Mouse (Mus musculus): ENCODE measurements around the gene Muc1. TPM values are rescaled to one million over a fixed set of nuclear protein-coding genes. Genes with fewer than 3 reads are reported as not detected.

Gene Muc1
- polyA plus RNA-seq, 1 experiment = 0.75 TPM

GRCm38 (mm10) chr3:89236516-89236915 lies 7.7 kb downstream of the Muc1 start:
- Histone ChIP-seq H3K4me3 (ENCODE audit: insufficient read depth, low read depth, low read length) (no peak overlapping the region), H3K4me1 (ENCODE audit: control insufficient read depth, insufficient read depth, insufficient read length, low read length) (no peaks in the 10 kb centered on the region), H3K27ac (replicated peaks; ENCODE audit: low read depth, low read length) (no peak overlapping the region)

GRCm38 (mm10) chr3:89237682-89238081 lies 8.8 kb downstream of the Muc1 start:
- no peak overlapping the region for H3K27ac ChIP-seq (replicated peaks; ENCODE audit: low read depth, low read length)
- no peak overlapping the region for H3K4me3 ChIP-seq (ENCODE audit: insufficient read depth, low read depth, low read length)
- H3K4me1 ChIP-seq (ENCODE audit: control insufficient read depth, insufficient read depth, insufficient read length, low read length) = no peaks in the 10 kb centered on the region

GRCm38 (mm10) chr3:89238494-89238893 lies 9.6 kb downstream of the Muc1 start:
- Histone ChIP-seq H3K4me1 (ENCODE audit: control insufficient read depth, insufficient read depth, insufficient read length, low read length) (no peaks in the 10 kb centered on the region), H3K4me3 (ENCODE audit: insufficient read depth, low read depth, low read length) (no peak overlapping the region), H3K27ac (replicated peaks; ENCODE audit: low read depth, low read length) (no peak overlapping the region)

GRCm38 (mm10) chr3:89242331-89242895 lies 13.6 kb downstream of the Muc1 start:
- no peak overlapping the region for H3K27ac ChIP-seq (replicated peaks; ENCODE audit: low read depth, low read length)
- no peak overlapping the region for H3K4me3 ChIP-seq (ENCODE audit: insufficient read depth, low read depth, low read length)
- no peaks in the 10 kb centered on the region for H3K4me1 ChIP-seq (ENCODE audit: control insufficient read depth, insufficient read depth, insufficient read length, low read length)

GRCm38 (mm10) chr3:89243609-89244008 lies 14.8 kb downstream of the Muc1 start:
- Histone ChIP-seq H3K4me3 (ENCODE audit: insufficient read depth, low read depth, low read length) (no peak overlapping the region), H3K4me1 (ENCODE audit: control insufficient read depth, insufficient read depth, insufficient read length, low read length) (no peaks in the 10 kb centered on the region), H3K27ac (replicated peaks; ENCODE audit: low read depth, low read length) (no peak overlapping the region)

GRCm38 (mm10) chr3:89244158-89244981 lies 15.5 kb downstream of the Muc1 start:
- Histone ChIP-seq H3K27ac (replicated peaks; ENCODE audit: low read depth, low read length) (no peak overlapping the region), H3K4me3 (ENCODE audit: insufficient read depth, low read depth, low read length) (no peak overlapping the region), H3K4me1 (ENCODE audit: control insufficient read depth, insufficient read depth, insufficient read length, low read length) (no peaks in the 10 kb centered on the region)

- Histone ChIP-seq H3K27ac (replicated peaks; ENCODE audit: low read depth, low read length) (no peak overlapping the region), H3K4me3 (ENCODE audit: insufficient read depth, low read depth, low read length) (peak overlapping the region; percentile 23)
Measured at GRCm38 (mm10) chr3:89244982-89245687, 16.3 kb downstream of the Muc1 start.

GRCm38 (mm10) chr3:89245688-89246171 lies 16.9 kb downstream of the Muc1 start, which contains the start of gene Krtcap2:
Gene Krtcap2, plus strand, starts transcription at chr3:89245966.
- Histone ChIP-seq H3K4me3 (ENCODE audit: insufficient read depth, low read depth, low read length) (peak within 1 kb of the TSS; percentile 99), H3K4me1 (ENCODE audit: control insufficient read depth, insufficient read depth, insufficient read length, low read length) (no peaks in the 10 kb centered on the region), H3K27ac (replicated peaks; ENCODE audit: low read depth, low read length) (peak within 1 kb of the TSS; percentile 91)

More at GRCm38 (mm10) chr3:89244982-89245687, 16.3 kb downstream of the Muc1 start:
- H3K4me1 ChIP-seq (ENCODE audit: control insufficient read depth, insufficient read depth, insufficient read length, low read length) = no peaks in the 10 kb centered on the region

GRCm38 (mm10) chr3:89246261-89247100 lies 17.6 kb downstream of the Muc1 start, which contains the start of gene Trim46:
Gene Trim46, minus strand, starts transcription at chr3:89246309.
- Histone ChIP-seq H3K27ac (replicated peaks; ENCODE audit: low read depth, low read length) (peak within 1 kb of the TSS; percentile 91), H3K4me1 (ENCODE audit: control insufficient read depth, insufficient read depth, insufficient read length, low read length) (no peaks in the 10 kb centered on the region), H3K4me3 (ENCODE audit: insufficient read depth, low read depth, low read length) (peak within 1 kb of the TSS; percentile 99)

GRCm38 (mm10) chr3:89247466-89247865 lies 18.6 kb downstream of the Muc1 start:
- peak overlapping the region; percentile 7; the same call in 1 of the 2 replicates for H3K4me3 ChIP-seq (ENCODE audit: insufficient read depth, low read depth, low read length)

GRCm38 (mm10) chr3:89250435-89251040 lies 21.7 kb downstream of the Muc1 start:
- H3K4me1 ChIP-seq (ENCODE audit: control insufficient read depth, insufficient read depth, insufficient read length, low read length) = peaks cover 9% of the 10 kb centered on the region
- H3K27ac ChIP-seq (replicated peaks; ENCODE audit: low read depth, low read length) = peak overlapping the region; percentile 88
- no peak overlapping the region for H3K4me3 ChIP-seq (ENCODE audit: insufficient read depth, low read depth, low read length)

More at GRCm38 (mm10) chr3:89247466-89247865, 18.6 kb downstream of the Muc1 start:
- peaks cover 5% of the 10 kb centered on the region for H3K4me1 ChIP-seq (ENCODE audit: control insufficient read depth, insufficient read depth, insufficient read length, low read length)
- H3K27ac ChIP-seq (replicated peaks; ENCODE audit: low read depth, low read length) = no peak overlapping the region

- peaks cover 12% of the 10 kb centered on the region for H3K4me1 ChIP-seq (ENCODE audit: control insufficient read depth, insufficient read depth, insufficient read length, low read length)
- peak overlapping the region; percentile 32 for H3K4me3 ChIP-seq (ENCODE audit: insufficient read depth, low read depth, low read length)
- H3K27ac ChIP-seq (replicated peaks; ENCODE audit: low read depth, low read length) = peak overlapping the region; percentile 97
Measured at GRCm38 (mm10) chr3:89251365-89251895, 22.6 kb downstream of the Muc1 start.

GRCm38 (mm10) chr3:89254994-89255393 lies 26.1 kb downstream of the Muc1 start:
- Histone ChIP-seq H3K27ac (replicated peaks; ENCODE audit: low read depth, low read length) (no peak overlapping the region), H3K4me3 (ENCODE audit: insufficient read depth, low read depth, low read length) (no peak overlapping the region), H3K4me1 (ENCODE audit: control insufficient read depth, insufficient read depth, insufficient read length, low read length) (peaks cover 12% of the 10 kb centered on the region)

- H3K27ac ChIP-seq (replicated peaks; ENCODE audit: low read depth, low read length) = no peak overlapping the region
- no peak overlapping the region for H3K4me3 ChIP-seq (ENCODE audit: insufficient read depth, low read depth, low read length)
- H3K4me1 ChIP-seq (ENCODE audit: control insufficient read depth, insufficient read depth, insufficient read length, low read length) = peaks cover 12% of the 10 kb centered on the region
Measured at GRCm38 (mm10) chr3:89256177-89256576, 27.3 kb downstream of the Muc1 start.
